Mouse (Mus musculus) thymus, adult 2 months (tissue): ENCODE data around the gene Evx1.

ENCODE experiments used
- CTCF ChIP-seq: fragments of 200-500 bp; IDR thresholded peaks from 2 replicates; pipeline ENCODE4 v1.5.1; 2012; ENCODE audit warnings: mild to moderate bottlenecking, control low read depth, low read length, moderate library complexity, borderline replicate concordance; ENCODE audit not compliant: control insufficient read depth, poor library complexity, insufficient read depth; ENCODE audit errors: extremely low read depth
- POLR2A ChIP-seq: fragments of 200-500 bp; IDR thresholded peaks from 2 replicates; pipeline ENCODE4 v1.6.1; 2012; ENCODE audit warnings: mild to moderate bottlenecking, low read length, control low read depth, moderate library complexity; ENCODE audit not compliant: control insufficient read depth, poor library complexity, insufficient read depth; ENCODE audit errors: extremely low read depth

DNA sequence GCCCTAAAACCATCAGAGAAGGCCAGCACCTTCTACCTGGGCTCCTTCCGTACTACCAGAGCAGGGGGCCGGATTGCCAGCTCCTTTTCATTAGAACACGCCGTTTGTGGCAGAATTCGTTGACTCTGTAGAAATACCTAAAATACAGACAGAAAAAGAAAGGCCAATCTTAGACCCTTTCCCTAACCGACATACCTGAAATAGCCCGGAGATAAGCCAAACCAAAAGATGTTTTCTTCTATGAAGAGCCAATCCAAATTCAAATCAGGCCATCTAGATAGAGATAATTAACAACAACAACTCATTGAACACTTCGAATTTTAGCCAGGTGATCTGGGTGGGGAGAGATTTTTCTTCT lies 761 bp upstream of the Evx1 start:
- TF ChIP-seq POLR2A, result no peak
- no peak for TF ChIP-seq CTCF
